Mouse (Mus musculus): ENCODE measurements at regions not wholly inside any gene's neighbourhood (a gene's known extent, or its start where the extent isn't known, plus 50 kb on each side); places are given as distances from the start of the nearest gene placed in this dataset.

DNA sequence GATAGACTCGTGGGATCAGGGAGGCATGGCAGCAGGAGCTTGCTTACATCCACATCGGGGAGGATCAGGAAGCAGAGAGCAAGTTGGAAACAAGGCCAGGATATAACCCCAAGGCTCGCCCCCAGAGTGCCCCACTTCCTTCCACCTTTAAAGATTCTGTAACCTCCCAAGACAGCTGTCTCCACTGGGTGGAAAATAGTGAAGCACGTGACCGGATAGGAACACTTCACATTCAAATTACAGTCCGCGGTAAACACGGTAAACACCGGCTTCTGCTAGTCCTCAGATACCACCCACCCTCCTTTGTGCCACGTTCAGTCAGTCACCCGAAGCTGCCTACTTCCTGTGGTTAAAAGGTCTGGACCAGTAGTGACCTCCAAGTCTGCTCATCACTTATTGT, 72.2 kb downstream of the Gm11011 start:
- TF ChIP-seq CTCF (IDR thresholded peaks at IDR 0.05; ENCODE audit: insufficient read depth, low read length): no peak
- no peak for TF ChIP-seq POLR2A (IDR thresholded peaks at IDR 0.05; ENCODE audit: borderline replicate concordance, extremely low read depth, low read depth, low read length)
